Mouse (Mus musculus) lung, embryonic 16.5 days (tissue): Measurements from ENCODE around the gene Ablim1. TPM values are rescaled to one million over a fixed set of nuclear protein-coding genes. Genes with fewer than 3 reads are reported as not detected.

ENCODE experiments used
- ATAC-seq: fragments of 200-750 bp; cut with Nextera tagmentation; 2 replicates; pipeline ENCODE4 v1.8.0; 2017; ENCODE audit warnings: low read depth, mild to moderate bottlenecking, moderate library complexity
- H3K27ac ChIP-seq: fragments of 300-500 bp; sonication (generic); 2 replicates; pipeline ENCODE4 v1.5.1; 2014; ENCODE audit warnings: mild to moderate bottlenecking, control low read depth, low read length
- H3K27me3 ChIP-seq: fragments of 300-500 bp; sonication (generic); 2 replicates; pipeline ENCODE4 v1.6.1; 2014; ENCODE audit warnings: low read depth, low read length, mixed read lengths; ENCODE audit not compliant: control insufficient read depth, insufficient read depth
- H3K36me3 ChIP-seq: fragments of 300-500 bp; sonication (generic); 2 replicates; pipeline ENCODE4 v1.6.1; 2014; ENCODE audit warnings: low read length; ENCODE audit not compliant: control insufficient read depth, insufficient read depth
- H3K4me1 ChIP-seq: fragments of 300-500 bp; sonication (generic); replicated peaks from 2 replicates; pipeline ENCODE4 v1.6.1; 2014; ENCODE audit warnings: low read length, mixed read lengths; ENCODE audit not compliant: control insufficient read depth, insufficient read depth
- H3K4me2 ChIP-seq: fragments of 300-500 bp; sonication (generic); 2 replicates; pipeline ENCODE4 v1.6.1; 2014; ENCODE audit warnings: low read depth, low read length, control low read depth
- H3K4me3 ChIP-seq: fragments of 300-500 bp; sonication (generic); 2 replicates; pipeline ENCODE4 v1.5.1; 2014; ENCODE audit warnings: mild to moderate bottlenecking, low read length, control low read depth
- H3K9ac ChIP-seq: fragments of 300-500 bp; sonication (generic); 2 replicates; pipeline ENCODE4 v1.6.1; 2014; ENCODE audit warnings: low read length, control low read depth
- H3K9me3 ChIP-seq: fragments of 300-500 bp; sonication (generic); 2 replicates; pipeline ENCODE4 v1.6.1; 2016; ENCODE audit warnings: low read length; ENCODE audit not compliant: control insufficient read depth
- WGBS: fragments of 180-500 bp; shearing (Covaris S2); extraction: QIAGEN DNeasy Blood & Tissue Kit; methylation state at CpG from one replicate; pipeline ENCODE4 v1.1.7; 2014; 5-methylcytosine and 5-hydroxymethylcytosine counted together
- polyA plus RNA-seq: library from polyadenylated mRNA; unstranded; fragments of >200 nt; fragmentation: Nextera tagmentation; extraction: Ambion mirVana; gene quantifications from 2 replicates; pipeline ENCODE4 v1.2.1, GENCODE M21; 2015

Gene Ablim1
- polyA plus RNA-seq, 1 experiment from 2014 or later: 54.5 TPM

DNA sequence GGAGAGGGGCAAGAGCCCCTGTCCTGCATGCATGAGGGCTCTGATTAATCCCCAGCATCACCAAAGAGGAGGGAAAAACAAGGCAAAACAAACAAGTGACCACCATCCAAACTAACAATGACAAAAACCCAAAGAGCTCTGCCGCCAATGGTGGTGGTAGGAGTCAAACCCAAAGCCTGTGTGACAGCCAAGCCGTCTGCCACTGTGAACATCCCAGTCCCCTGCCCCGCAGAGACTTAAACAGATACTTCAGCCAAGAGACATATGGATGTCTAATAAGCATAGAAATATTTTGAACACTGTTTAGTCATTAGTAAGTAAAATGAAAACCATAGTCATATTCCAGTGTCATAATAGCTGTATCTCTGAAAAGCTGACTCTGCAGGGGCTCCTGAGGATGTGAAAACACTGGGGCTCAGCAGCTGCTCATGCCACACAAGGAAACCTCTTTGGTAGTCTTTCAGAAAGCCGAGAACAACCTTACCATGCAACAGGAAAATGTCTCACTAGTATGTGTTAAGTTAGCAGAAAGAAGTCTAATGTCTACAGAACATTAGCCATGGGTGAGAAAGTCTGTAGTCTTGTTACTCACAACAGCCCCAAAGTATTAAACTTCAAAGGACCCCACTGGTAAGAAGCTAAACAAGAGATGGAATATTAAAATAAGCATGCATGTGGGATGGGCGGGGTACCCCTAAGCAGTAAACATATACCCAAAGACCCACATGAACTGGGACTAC, 221.6 kb downstream of the Ablim1 start:
- Histone ChIP-seq H3K9me3 (no peaks in the 10 kb centered on the region), H3K9ac (no peak overlapping the region), H3K27ac (no peak overlapping the region), H3K4me1 (peaks cover 3% of the 10 kb centered on the region; the same call in 1 of the 2 replicates), H3K4me2 (no peak overlapping the region), H3K36me3 (no peaks in the 10 kb centered on the region), H3K27me3 (no peaks in the 10 kb centered on the region), H3K4me3 (no peak overlapping the region)
- WGBS: 84% methylated on average over 5 of the region's 5 CpGs
- no peak for ATAC-seq

DNA sequence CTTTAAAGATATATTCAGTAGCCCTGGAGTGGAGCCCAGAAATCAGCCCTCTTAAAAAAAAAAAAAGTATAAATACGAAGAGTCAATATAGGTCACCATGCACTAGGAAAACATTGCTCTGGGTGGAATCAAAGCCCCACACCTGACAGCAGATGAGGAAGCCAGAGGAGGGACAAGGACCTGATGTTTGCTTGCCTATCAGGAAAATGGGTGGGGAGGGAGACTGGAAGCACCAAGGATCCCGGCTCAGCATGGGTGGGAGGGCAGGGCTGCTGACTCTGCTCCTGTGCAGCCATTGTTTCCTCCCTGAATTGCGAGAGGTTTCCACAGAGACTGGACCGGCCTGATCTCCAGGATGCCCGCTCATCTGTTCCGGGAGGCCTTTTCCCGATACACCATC, 223.4 kb downstream of the Ablim1 start:
- no peak for ATAC-seq

DNA sequence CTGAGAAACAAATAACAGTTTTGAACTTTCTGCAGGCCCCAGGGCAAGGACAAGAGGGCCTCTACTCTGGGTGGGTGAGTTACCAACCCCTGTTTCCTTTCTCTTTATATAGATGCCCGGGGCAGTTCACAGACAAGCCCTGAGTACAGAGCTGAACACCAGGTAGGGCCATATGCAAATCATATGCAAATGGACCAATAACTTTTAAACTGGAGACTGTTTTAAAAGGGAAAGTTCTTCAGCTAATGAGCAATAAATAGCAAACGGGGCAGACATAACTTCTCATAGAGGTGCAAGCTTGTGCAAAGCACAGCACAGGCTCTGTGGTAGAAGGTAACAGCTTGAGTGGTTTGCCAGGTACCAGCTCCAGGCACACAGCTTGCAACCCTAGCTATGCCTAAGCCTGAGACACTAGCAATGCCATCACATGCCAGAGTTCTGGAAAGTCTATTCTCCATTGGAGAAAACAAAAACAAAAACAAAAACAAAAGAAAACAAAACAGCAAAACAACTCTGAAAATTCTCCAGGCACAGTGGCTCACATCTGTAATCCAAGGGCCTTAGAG, 225.8 kb downstream of the Ablim1 start:
- H3K9me3 ChIP-seq: no peaks in the 10 kb centered on the region
- H3K4me2 ChIP-seq: no peak overlapping the region
- H3K27me3 ChIP-seq: no peaks in the 10 kb centered on the region
- no peak overlapping the region for H3K27ac ChIP-seq
- H3K4me3 ChIP-seq: no peak overlapping the region
- H3K36me3 ChIP-seq: no peaks in the 10 kb centered on the region
- H3K9ac ChIP-seq: no peak overlapping the region
- ATAC-seq: no peak
- peaks cover 3% of the 10 kb centered on the region; the same call in 1 of the 2 replicates for H3K4me1 ChIP-seq
- WGBS: 74% methylated on average over 2 of the region's 2 CpGs

More for the DNA sequence above, 223.4 kb downstream of the Ablim1 start:
- WGBS: 68% methylated on average over 7 of the region's 7 CpGs
- no peak overlapping the region for H3K9ac ChIP-seq
- no peak overlapping the region for H3K4me2 ChIP-seq
- H3K36me3 ChIP-seq: no peaks in the 10 kb centered on the region
- peaks cover 3% of the 10 kb centered on the region; the same call in 1 of the 2 replicates for H3K4me1 ChIP-seq
- no peak overlapping the region for H3K4me3 ChIP-seq
- no peaks in the 10 kb centered on the region for H3K27me3 ChIP-seq
- H3K27ac ChIP-seq: no peak overlapping the region
- H3K9me3 ChIP-seq: no peaks in the 10 kb centered on the region

DNA sequence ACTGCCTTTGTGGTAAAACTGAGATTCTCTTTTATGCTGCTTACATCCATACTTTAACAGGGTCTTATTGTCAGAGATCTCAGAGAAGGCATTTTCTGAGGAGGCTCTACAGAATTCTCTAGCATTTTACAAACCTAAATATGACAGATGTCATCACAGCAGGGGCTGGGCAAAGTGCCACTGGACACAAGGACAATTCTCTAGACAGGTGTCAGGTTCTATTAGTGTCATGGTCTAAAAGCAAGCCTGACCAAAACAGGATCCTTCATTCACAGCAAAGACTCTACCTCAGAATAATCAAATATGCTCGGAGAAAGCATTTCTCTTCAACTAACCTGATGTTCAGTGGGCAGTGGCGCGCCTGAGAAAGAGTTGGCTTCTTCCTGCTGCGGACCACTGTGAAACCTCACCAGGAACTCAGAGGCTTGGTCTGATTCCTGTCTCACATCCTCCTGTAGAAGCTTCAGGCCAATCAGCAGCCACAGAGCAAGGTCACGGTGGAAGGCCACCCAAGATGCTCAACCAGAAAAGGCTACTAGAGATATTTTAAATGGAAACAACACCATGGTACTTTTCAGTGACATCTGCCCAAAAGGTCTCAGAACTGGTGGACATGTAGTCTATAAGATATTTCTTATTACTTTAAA, 230.1 kb downstream of the Ablim1 start:
- no peaks in the 10 kb centered on the region for H3K27me3 ChIP-seq
- H3K4me3 ChIP-seq: no peak overlapping the region
- no peak overlapping the region for H3K9ac ChIP-seq
- H3K27ac ChIP-seq: no peak overlapping the region
- H3K4me2 ChIP-seq: no peak overlapping the region
- no peaks in the 10 kb centered on the region for H3K9me3 ChIP-seq
- H3K4me1 ChIP-seq: no peaks in the 10 kb centered on the region
- ATAC-seq: no peak
- whole genome bisulfite sequencing: 87% methylated on average over 5 of the region's 5 CpGs
- H3K36me3 ChIP-seq: no peaks in the 10 kb centered on the region

DNA sequence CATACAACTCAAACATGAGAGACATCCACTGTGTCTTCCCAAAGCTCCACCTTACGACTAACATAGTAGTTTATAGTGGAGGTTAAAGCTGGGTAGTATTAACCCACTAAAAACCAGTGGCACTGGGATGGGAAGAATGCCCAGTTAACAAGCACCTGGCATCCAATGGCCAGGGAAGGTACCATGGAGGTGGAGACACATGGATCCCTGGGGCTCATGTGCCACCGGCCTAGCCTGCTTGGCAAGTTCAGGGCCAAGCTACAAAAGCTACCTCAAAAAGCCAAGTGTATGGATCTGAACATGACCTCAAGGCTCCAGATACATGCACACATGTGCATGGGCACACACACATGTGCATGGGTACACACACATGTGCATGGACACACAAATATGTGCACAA, 230.8 kb downstream of the Ablim1 start:
- H3K27ac ChIP-seq: no peak overlapping the region
- no peaks in the 10 kb centered on the region for H3K36me3 ChIP-seq
- H3K9ac ChIP-seq: no peak overlapping the region
- H3K9me3 ChIP-seq: no peaks in the 10 kb centered on the region
- ATAC-seq: no peak
- H3K4me2 ChIP-seq: no peak overlapping the region
- H3K27me3 ChIP-seq: no peaks in the 10 kb centered on the region
- no peaks in the 10 kb centered on the region; the same call in 1 of the 2 replicates for H3K4me1 ChIP-seq
- WGBS: 89% methylated on average over 2 of the region's 2 CpGs
- H3K4me3 ChIP-seq: no peak overlapping the region

DNA sequence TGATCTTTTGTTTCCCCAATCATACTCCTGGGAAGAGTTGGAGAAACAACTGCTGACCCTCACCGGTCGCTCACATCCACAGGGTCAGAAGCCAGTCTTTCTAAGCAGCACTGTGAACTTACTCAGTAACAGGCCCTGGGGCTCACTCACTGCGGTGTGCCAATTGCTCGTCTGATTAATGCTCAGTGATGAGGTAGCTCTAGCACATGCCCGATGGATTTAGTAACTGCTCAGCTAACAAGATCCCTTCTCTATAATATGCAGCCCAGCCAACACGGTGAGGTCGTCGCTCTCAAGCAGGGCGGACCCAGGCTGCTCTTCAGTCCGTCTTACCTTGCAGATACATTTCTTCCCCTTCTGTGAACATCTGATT, 231.6 kb downstream of the Ablim1 start:
- WGBS: 68% methylated on average over 10 of the region's 10 CpGs
- peaks cover 6% of the 10 kb centered on the region; the same call in 1 of the 2 replicates for H3K4me1 ChIP-seq
- no peak overlapping the region for H3K27ac ChIP-seq
- H3K27me3 ChIP-seq: no peaks in the 10 kb centered on the region
- no peak for ATAC-seq
- no peak overlapping the region for H3K4me2 ChIP-seq
- H3K9me3 ChIP-seq: no peaks in the 10 kb centered on the region
- H3K4me3 ChIP-seq: no peak overlapping the region
- H3K36me3 ChIP-seq: no peaks in the 10 kb centered on the region
- H3K9ac ChIP-seq: no peak overlapping the region

DNA sequence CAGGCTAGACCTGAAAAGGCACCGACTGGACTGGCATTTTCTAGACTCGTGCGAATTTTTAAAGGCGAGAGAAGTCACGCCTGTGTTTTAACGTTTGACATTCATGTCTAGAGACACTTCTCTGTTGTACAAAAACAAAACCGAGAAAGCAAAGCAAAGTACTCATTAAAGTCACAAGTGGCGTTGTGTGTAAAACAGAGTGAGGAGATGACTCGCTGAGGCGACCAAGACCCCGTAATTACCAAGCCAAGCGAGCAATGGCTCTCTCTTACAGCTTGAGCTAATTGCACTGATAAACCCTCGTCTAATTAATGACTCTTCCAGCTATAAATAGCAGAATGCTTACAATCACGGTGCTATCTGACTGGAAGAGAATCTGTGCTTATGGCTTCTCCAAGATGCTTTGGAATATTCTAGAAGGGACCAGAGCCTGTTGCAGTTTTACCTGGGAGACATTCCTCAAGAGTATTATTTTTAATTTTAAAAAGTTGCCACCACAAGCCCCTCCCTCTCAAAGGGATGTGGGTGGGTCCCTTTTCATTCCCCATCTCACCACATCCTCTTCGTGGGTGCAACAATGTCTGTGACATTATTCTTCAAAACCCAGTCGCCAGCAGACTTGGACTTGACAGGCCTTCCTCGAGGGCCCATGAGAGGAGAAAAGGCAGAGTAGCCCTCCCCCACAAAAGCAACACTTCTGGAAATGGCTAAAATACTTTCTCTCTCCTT, 232.1 kb downstream of the Ablim1 start:
- Histone ChIP-seq H3K27me3 (no peaks in the 10 kb centered on the region), H3K9me3 (no peaks in the 10 kb centered on the region), H3K9ac (no peak overlapping the region), H3K36me3 (no peaks in the 10 kb centered on the region), H3K4me3 (no peak overlapping the region), H3K27ac (no peak overlapping the region), H3K4me1 (peaks cover 6% of the 10 kb centered on the region; the same call in 1 of the 2 replicates), H3K4me2 (no peak overlapping the region)
- whole genome bisulfite sequencing: 58% methylated on average over 17 of the region's 17 CpGs
- no peak for ATAC-seq

DNA sequence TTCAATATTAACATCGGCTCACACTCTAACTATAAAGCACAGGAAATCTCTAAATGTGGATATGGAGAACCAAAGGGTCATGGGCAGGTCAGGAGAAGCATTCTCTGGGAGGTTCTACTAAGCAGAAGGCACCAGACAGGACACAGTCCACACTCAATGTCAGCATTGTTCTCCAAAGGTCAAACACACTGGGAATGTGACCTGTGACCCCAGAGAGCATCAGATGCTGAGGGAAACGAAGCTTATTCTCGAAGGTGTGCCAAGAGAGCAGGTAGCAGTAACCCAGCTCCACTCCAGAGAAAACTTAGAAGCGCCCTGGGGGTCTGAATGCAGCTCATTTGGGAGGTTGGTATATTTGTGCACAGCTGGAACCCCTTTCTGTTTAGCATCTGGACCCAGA, 233.2 kb downstream of the Ablim1 start:
- WGBS: 40% methylated on average over 4 of the region's 4 CpGs
- no peaks in the 10 kb centered on the region for H3K36me3 ChIP-seq

DNA sequence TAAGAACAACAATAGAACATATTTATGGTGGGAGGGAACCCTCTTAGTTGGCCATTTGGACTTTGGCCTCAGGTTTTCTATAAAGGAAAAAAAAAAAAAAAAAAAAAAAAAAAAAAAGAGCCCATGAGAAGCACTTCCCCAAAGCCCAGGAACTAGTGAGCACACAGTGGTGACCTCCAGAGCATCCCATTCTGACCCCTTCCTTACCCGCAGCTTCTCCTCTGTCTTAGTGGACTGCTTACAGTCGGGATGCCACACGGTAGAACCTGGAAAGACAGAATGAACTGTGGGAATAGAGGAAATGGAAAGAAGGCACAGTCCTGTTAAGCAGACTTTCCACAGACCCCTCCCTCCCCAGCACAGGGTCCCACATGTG, 235.1 kb downstream of the Ablim1 start:
- no peak for ATAC-seq

More for the DNA sequence above, 233.2 kb downstream of the Ablim1 start:
- ATAC-seq: no peak
- Histone ChIP-seq H3K9me3 (no peaks in the 10 kb centered on the region), H3K4me3 (no peak overlapping the region), H3K9ac (no peak overlapping the region), H3K27ac (no peak overlapping the region), H3K4me1 (peaks cover 6% of the 10 kb centered on the region; the same call in 1 of the 2 replicates), H3K4me2 (no peak overlapping the region), H3K27me3 (no peaks in the 10 kb centered on the region)

More for the DNA sequence above, 235.1 kb downstream of the Ablim1 start:
- peaks cover 8% of the 10 kb centered on the region; the same call in 1 of the 2 replicates for H3K4me1 ChIP-seq
- H3K9ac ChIP-seq: no peak overlapping the region
- peak overlapping the region; percentile 40; the same call in 1 of the 2 replicates for H3K27ac ChIP-seq
- no peak overlapping the region for H3K4me2 ChIP-seq
- no peaks in the 10 kb centered on the region for H3K9me3 ChIP-seq
- 90% methylated on average over 3 of the region's 3 CpGs for WGBS
- no peaks in the 10 kb centered on the region for H3K36me3 ChIP-seq
- no peaks in the 10 kb centered on the region for H3K27me3 ChIP-seq
- no peak overlapping the region for H3K4me3 ChIP-seq
